Mouse (Mus musculus): ENCODE measurements around the gene Ang2. TPM values are rescaled to one million over a fixed set of nuclear protein-coding genes. Genes with fewer than 3 reads are reported as not detected.
"Not testable (repeated sequence)": the region's sequence is repeated elsewhere in the genome, so short reads cannot be mapped to it uniquely, and the experiment has no call there.

Ang2 gene
- not detected in 2 replicates for polyA plus RNA-seq (2014; fragmentation: Nextera tagmentation; extraction: Ambion mirVana)

DNA sequence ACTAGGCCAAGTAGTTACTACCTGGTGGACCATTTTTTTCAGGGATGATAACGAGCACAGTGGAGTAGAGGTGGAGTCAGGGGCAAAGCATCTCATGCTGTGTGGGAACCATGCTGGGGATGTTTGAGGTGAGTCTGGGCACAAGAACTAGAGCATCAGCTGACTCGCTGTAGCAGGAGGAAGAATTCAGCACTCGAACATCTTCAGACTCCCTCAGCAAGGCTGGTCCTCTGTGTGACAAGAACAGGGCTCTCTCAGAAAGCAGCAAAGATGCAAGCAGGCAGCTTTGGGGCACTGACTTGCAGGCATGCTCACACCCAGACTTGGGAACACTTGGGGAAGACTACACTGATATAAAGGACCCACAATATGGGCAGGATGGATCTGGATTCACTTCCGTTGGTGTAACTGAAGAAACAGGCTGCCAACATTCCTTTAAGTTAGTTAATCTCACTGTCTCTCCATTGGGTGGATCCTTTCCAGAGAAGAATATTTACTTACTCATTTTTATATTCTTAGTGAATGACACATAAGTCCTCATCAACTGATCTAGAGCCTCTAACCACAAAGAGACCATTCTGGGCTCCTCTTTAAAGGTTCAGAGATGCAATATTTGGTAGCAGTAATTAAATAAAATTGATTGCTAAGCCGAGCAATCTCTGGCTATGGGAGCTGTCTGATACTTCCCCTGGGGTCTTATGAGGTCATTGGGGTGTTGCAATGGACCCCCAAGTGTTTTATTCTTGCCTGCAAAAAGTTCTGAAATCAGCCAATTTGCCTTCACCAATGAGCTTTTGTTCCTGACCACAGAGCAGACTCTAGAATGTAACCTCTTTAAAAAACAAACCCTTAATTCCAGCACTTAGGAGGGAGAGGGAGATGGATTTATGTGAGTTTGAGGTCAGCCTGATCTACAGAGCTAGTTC lies at the start of gene Ang2:
Gene Ang2, minus strand, starts transcription at position 51 of the 926 bp plus-strand sequence.
- Histone ChIP-seq H3K27ac (replicated peaks in 1 of 2; ENCODE audit: control insufficient read depth in 1 of 2, insufficient read depth in 1 of 2, low read depth in 2 of 2, low read length in 2 of 2) (no peak within 1 kb of the TSS), H3K4me3 (ENCODE audit: control insufficient read depth in 1 of 2, insufficient read depth in 1 of 2, low read depth in 1 of 2, low read length in 2 of 2) (no peak within 1 kb of the TSS), H3K36me3 (ENCODE audit: control insufficient read depth, insufficient read depth, low read length) (no peaks in the 10 kb centered on the region), H3K9me3 (ENCODE audit: control insufficient read depth, low read length) (no peaks in the 10 kb centered on the region), H3K27me3 (ENCODE audit: control insufficient read depth, insufficient read depth, low read length) (no peaks in the 10 kb centered on the region), H3K9ac (ENCODE audit: low read length) (no peak within 1 kb of the TSS), H3K4me2 (ENCODE audit: low read length) (no peak within 1 kb of the TSS), H3K4me1 (ENCODE audit: control insufficient read depth in 2 of 2, insufficient read depth in 2 of 2, low read length in 2 of 2) (no peaks in the 10 kb centered on the region)
- WGBS: 77% methylated on average over 5 of the region's 5 CpGs
- no peak for ATAC-seq (ENCODE audit: insufficient number of reproducible peaks, insufficient read depth, low FRiP score, low read depth)

DNA sequence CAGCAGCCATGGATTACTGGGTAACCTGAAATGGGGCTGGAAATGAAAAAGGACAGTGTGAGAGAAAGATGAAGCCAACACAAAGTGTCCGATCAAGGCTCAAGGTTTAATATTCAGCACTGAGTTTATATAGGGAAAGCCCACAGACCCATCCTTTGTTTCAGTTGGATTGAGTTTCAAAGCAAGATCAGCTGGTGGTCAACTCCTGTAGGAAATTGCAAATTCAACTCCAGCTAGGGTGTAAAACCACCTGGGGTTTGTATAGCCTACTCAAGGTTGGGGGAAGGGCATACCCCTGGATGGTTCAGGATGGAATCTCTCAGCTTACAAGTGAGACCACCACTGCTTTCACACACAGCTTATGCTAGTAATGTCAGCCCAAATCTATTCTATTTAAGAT lies 48.8 kb upstream of the Ang2 start:
- WGBS: 82% methylated on average over 1 of the region's 1 CpGs
- H3K4me3 ChIP-seq (ENCODE audit: control insufficient read depth in 1 of 2, insufficient read depth in 1 of 2, low read depth in 1 of 2, low read length in 2 of 2): no peak overlapping the region

DNA sequence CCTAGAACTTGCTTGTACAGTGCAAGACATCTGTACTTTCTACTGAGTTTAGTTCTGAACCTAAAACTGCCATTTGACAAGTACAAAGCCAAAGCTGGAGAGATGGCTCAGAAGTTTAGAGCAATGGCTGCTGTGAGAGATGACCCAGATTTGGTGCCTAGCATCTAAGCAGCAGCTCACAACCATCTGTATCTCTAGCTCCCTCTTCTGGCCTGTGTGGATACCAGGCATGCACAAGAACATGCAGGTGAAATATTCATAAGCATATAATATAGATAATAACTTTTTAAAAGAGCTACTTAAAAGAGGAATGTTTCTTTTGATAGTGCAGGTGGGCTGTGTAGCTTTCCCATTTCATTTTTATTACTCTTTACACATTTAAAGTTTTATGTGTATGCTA lies 42.0 kb upstream of the Ang2 start:
- H3K27me3 ChIP-seq (ENCODE audit: control insufficient read depth, insufficient read depth, low read length): no peaks in the 10 kb centered on the region
- no peak overlapping the region for H3K4me3 ChIP-seq (ENCODE audit: control insufficient read depth in 1 of 2, insufficient read depth in 1 of 2, low read depth in 1 of 2, low read length in 2 of 2)
- H3K4me1 ChIP-seq (ENCODE audit: control insufficient read depth in 2 of 2, insufficient read depth in 2 of 2, low read length in 2 of 2): peaks cover 0 to 6% of the 10 kb centered on the region in 2 experiments; a peak in 3 of 4 replicates
- ATAC-seq (ENCODE audit: insufficient number of reproducible peaks, insufficient read depth, low FRiP score, low read depth): no peak
- H3K9me3 ChIP-seq (ENCODE audit: control insufficient read depth, low read length): no peaks in the 10 kb centered on the region
- H3K36me3 ChIP-seq (ENCODE audit: control insufficient read depth, insufficient read depth, low read length): no peaks in the 10 kb centered on the region
- H3K9ac ChIP-seq (ENCODE audit: low read length): no peak overlapping the region
- no peak overlapping the region for H3K27ac ChIP-seq (replicated peaks in 1 of 2; ENCODE audit: control insufficient read depth in 1 of 2, insufficient read depth in 1 of 2, low read depth in 2 of 2, low read length in 2 of 2)
- no peak overlapping the region for H3K4me2 ChIP-seq (ENCODE audit: low read length)

More for the DNA sequence above, 48.8 kb upstream of the Ang2 start:
- Histone ChIP-seq H3K27me3 (ENCODE audit: control insufficient read depth, insufficient read depth, low read length) (no peaks in the 10 kb centered on the region), H3K4me1 (ENCODE audit: control insufficient read depth in 2 of 2, insufficient read depth in 2 of 2, low read length in 2 of 2) (no peaks in the 10 kb centered on the region), H3K36me3 (ENCODE audit: control insufficient read depth, insufficient read depth, low read length) (no peaks in the 10 kb centered on the region), H3K9ac (ENCODE audit: low read length) (no peak overlapping the region), H3K9me3 (ENCODE audit: control insufficient read depth, low read length) (no peaks in the 10 kb centered on the region), H3K4me2 (ENCODE audit: low read length) (no peak overlapping the region), H3K27ac (replicated peaks in 1 of 2; ENCODE audit: control insufficient read depth in 1 of 2, insufficient read depth in 1 of 2, low read depth in 2 of 2, low read length in 2 of 2) (no peak overlapping the region)
- ATAC-seq (ENCODE audit: insufficient number of reproducible peaks, insufficient read depth, low FRiP score, low read depth): no peak

DNA sequence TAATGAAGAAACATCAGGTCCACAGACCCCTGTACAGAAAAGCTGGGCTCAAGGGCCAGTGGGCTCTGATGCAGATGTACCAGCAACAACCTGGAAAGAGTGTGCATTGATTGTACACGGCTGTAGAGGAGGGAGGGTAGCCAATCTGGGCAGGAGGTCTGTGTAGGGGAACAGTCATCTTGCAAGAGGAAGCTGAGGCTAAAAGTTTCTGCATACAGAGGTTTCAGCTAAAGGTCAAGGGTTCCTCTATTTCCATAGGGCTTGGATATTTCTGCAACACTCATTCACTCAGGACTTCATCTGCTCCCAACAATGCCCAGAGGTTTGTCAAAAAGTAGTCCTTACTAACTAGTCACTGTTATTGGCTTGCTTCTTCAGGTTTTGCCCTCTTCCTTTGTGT lies 38.5 kb upstream of the Ang2 start:
- not testable (repeated sequence) for H3K9ac ChIP-seq (ENCODE audit: low read length); H3K27ac ChIP-seq (replicated peaks in 1 of 2; ENCODE audit: control insufficient read depth in 1 of 2, insufficient read depth in 1 of 2, low read depth in 2 of 2, low read length in 2 of 2); H3K4me3 ChIP-seq (ENCODE audit: control insufficient read depth in 1 of 2, insufficient read depth in 1 of 2, low read depth in 1 of 2, low read length in 2 of 2); H3K36me3 ChIP-seq (ENCODE audit: control insufficient read depth, insufficient read depth, low read length); H3K27me3 ChIP-seq (ENCODE audit: control insufficient read depth, insufficient read depth, low read length); H3K4me1 ChIP-seq (ENCODE audit: control insufficient read depth in 2 of 2, insufficient read depth in 2 of 2, low read length in 2 of 2); H3K4me2 ChIP-seq (ENCODE audit: low read length); H3K9me3 ChIP-seq (ENCODE audit: control insufficient read depth, low read length); ATAC-seq (ENCODE audit: insufficient number of reproducible peaks, insufficient read depth, low FRiP score, low read depth)
- 75% methylated on average over 1 of the region's 1 CpGs for WGBS

DNA sequence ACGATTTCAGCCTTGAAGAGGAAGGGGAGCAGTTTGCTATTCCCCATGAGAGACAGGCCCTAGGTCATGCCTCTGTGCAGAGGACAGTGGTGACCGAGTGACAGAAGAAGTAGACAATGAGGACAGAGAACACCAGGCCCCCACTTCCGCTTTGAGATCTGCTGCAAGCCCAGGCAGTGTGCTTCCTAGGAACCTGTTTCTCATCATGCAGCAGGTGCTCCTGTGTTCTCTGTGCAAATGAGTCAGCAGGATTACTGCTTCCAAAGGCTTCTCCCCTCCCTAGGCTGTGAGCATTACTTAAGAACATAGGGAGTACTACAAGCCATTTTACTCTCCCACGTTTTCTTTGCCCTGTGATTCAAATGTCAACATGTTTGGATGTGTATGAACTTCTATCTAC lies 30.7 kb upstream of the Ang2 start:
- H3K9ac ChIP-seq (ENCODE audit: low read length); ATAC-seq (ENCODE audit: insufficient number of reproducible peaks, insufficient read depth, low FRiP score, low read depth): not testable (repeated sequence)

DNA sequence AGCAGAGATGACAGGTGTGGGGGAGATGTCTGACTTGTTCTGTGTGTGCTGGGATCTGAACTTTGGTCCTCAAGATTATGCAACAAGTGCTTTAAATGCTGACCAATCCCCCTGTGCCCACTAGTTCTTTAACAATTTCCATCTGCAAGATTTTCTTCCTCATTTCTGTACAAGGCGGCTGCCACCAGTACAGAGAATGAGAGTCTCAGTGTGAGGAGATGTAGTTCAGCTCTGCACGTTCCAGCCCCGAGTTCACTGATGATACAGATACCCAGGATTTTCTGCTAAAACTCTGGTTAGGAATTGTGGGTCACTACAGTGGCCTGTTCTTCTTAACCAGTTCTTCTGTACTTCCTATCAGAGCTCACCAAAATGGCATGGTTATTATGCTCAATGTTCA lies 21.1 kb upstream of the Ang2 start:
- H3K27me3 ChIP-seq (ENCODE audit: control insufficient read depth, insufficient read depth, low read length); H3K27ac ChIP-seq (replicated peaks in 1 of 2; ENCODE audit: control insufficient read depth in 1 of 2, insufficient read depth in 1 of 2, low read depth in 2 of 2, low read length in 2 of 2); H3K4me2 ChIP-seq (ENCODE audit: low read length); ATAC-seq (ENCODE audit: insufficient number of reproducible peaks, insufficient read depth, low FRiP score, low read depth); H3K36me3 ChIP-seq (ENCODE audit: control insufficient read depth, insufficient read depth, low read length); H3K4me1 ChIP-seq (ENCODE audit: control insufficient read depth in 2 of 2, insufficient read depth in 2 of 2, low read length in 2 of 2); H3K4me3 ChIP-seq (ENCODE audit: control insufficient read depth in 1 of 2, insufficient read depth in 1 of 2, low read depth in 1 of 2, low read length in 2 of 2); H3K9ac ChIP-seq (ENCODE audit: low read length); H3K9me3 ChIP-seq (ENCODE audit: control insufficient read depth, low read length): not testable (repeated sequence)
- WGBS: 90% methylated on average over 3 of the region's 3 CpGs

More for the DNA sequence above, 30.7 kb upstream of the Ang2 start:
- WGBS: 45% methylated on average over 4 of the region's 4 CpGs
- not testable (repeated sequence) for H3K4me2 ChIP-seq (ENCODE audit: low read length); H3K9me3 ChIP-seq (ENCODE audit: control insufficient read depth, low read length); H3K27ac ChIP-seq (replicated peaks in 1 of 2; ENCODE audit: control insufficient read depth in 1 of 2, insufficient read depth in 1 of 2, low read depth in 2 of 2, low read length in 2 of 2); H3K4me1 ChIP-seq (ENCODE audit: control insufficient read depth in 2 of 2, insufficient read depth in 2 of 2, low read length in 2 of 2); H3K36me3 ChIP-seq (ENCODE audit: control insufficient read depth, insufficient read depth, low read length); H3K27me3 ChIP-seq (ENCODE audit: control insufficient read depth, insufficient read depth, low read length); H3K4me3 ChIP-seq (ENCODE audit: control insufficient read depth in 1 of 2, insufficient read depth in 1 of 2, low read depth in 1 of 2, low read length in 2 of 2)

DNA sequence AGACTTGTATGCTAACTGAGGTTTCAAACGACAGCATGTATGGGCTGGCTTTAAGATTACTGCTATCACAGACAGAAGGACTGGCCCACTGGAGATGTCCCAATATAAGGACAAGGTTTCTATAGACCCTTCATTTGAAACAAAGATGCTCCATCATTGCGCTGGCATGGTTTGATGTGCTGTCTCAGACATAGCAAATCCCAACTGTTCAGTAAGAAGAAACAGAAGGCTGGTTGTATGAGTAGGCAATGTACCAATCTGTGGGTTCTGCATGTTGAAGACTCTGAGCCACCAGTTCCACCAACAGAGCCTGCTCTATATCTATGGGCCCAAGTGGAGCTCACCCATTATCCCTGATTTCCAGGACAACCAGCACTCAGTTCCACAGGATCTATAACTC lies 4.2 kb upstream of the Ang2 start, which contains the start of gene Ear14:
Gene Ear14, plus strand, starts transcription at position 277 of the 400 bp plus-strand sequence.
- Histone ChIP-seq H3K27ac (replicated peaks in 1 of 2; ENCODE audit: control insufficient read depth in 1 of 2, insufficient read depth in 1 of 2, low read depth in 2 of 2, low read length in 2 of 2) (no peak within 1 kb of the TSS), H3K4me2 (ENCODE audit: low read length) (no peak within 1 kb of the TSS), H3K36me3 (ENCODE audit: control insufficient read depth, insufficient read depth, low read length) (no peaks in the 10 kb centered on the region), H3K4me3 (ENCODE audit: control insufficient read depth in 1 of 2, insufficient read depth in 1 of 2, low read depth in 1 of 2, low read length in 2 of 2) (no peak within 1 kb of the TSS), H3K27me3 (ENCODE audit: control insufficient read depth, insufficient read depth, low read length) (no peaks in the 10 kb centered on the region), H3K9me3 (ENCODE audit: control insufficient read depth, low read length) (no peaks in the 10 kb centered on the region), H3K9ac (ENCODE audit: low read length) (no peak within 1 kb of the TSS), H3K4me1 (ENCODE audit: control insufficient read depth in 2 of 2, insufficient read depth in 2 of 2, low read length in 2 of 2) (no peaks in the 10 kb centered on the region)
- 81% methylated on average over 2 of the region's 2 CpGs for WGBS
- ATAC-seq (ENCODE audit: insufficient number of reproducible peaks, insufficient read depth, low FRiP score, low read depth): no peak
